Mouse (Mus musculus) MN1 (cell line): ENCODE results near the gene Tmem252.

ENCODE experiments used
- DNase-seq: peaks from one replicate; pipeline ENCODE4 v3.0.0-alpha.2; 2016; ENCODE audit warnings: low spot score

Gene Tmem252

DNA sequence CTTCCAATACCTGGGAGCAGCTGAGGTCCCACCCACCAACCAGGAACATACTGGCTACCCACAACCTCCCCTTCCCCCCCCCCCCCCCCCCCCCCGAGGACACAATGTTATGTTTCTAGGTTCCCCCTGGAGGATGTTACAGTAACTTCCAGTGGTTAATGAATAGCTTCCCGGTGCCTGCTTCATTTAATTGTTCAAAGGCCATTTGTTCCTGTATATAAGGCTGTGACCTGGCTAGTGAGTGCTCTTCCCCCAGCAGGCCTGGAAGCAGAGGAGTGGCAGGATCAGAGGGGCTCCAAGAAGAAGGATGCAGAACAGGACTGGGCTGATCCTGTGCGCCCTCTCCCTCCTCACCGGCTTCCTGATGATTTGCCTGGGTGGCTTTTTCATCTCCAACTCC, at the start of gene Tmem252:
TSS of gene Tmem252 (plus strand) at position 247 of the 400 bp plus-strand sequence.
- no peak for DNase-seq

DNA sequence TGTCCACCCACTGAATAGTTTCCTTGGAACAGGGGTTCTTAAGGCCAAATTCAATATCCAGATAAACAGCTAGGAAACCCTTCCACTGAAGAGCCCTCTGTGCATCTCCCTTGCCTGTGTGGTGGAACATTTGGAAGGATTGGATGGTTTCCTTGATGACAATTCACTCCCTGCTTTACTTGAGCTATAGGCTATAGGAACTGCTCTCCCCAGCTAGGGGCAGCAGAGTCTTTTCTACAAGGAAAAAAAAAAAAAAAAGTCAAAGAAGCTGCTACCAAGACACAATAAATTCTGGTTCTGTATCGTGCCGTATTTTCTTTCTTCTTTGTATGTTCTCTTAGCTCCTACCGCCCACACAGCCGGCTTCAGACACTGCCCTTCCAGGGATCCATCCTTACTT, 45.8 kb upstream of the Tmem252 start:
- no peak for DNase-seq

- no peak for DNase-seq
Measured at GRCm38 (mm10) chr19:24633008-24633407, 40.8 kb upstream of the Tmem252 start.

DNA sequence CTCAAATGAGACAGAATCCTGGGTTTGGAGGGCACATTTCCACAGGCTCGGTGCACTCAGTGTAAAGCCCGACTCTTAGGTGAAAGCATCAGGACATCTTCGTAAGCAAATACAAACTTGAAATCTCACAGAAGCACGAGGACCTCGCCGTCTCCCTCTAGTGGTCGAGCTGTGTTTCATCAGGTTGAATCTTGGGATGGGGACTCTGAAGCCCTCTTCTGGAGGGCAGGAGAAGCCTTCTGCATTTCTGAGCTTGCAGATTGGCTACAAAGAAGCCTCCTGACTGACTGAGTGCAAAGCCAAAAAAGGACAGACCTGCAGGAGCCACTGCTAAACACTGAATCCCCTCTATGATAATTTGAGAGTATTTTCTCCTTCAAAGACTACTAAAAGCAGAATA, 39.2 kb upstream of the Tmem252 start:
- no peak for DNase-seq

DNA sequence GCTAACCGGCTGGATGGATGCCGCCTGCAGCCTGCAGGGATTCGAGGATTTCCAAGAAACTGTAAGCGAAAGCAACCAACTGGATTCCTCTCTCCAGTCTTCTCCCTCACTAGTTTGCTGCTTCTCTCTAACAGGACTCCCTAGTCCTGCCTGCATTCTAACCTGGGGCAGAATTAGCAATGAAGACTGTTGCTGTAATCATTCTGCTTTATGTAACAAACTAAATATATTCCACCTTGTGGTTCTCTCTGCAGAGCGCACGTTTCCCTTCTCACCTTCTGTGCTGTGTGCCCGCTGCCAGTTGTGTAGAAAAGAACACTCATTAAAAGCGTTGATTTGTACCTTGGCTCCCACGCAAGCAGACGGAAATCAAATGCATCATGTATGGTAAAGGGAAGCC, 37.2 kb upstream of the Tmem252 start:
- DNase-seq = no peak

GRCm38 (mm10) chr19:24637988-24638387, 35.8 kb upstream of the Tmem252 start:
- DNase-seq = no peak

DNA sequence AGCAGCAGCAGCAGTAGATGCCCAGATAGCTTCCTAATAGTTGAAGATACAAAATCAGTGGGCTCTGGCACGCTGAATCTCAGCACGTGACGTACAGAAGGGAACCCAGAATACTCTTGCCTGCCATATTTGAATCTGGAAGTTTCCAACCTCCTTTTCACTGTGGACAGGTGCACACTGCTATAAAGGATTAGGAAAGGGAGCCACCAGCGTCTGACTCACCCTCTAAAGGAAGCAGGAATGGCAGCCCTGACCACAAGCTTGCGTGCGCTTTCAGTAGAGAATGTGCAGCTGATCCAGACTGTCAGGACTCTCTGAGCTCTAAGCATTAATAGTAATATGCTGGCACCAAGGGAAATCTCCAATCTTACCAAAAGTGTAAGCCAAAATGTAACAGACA, 32.8 kb upstream of the Tmem252 start:
- no peak for DNase-seq

GRCm38 (mm10) chr19:24644971-24645370, 28.8 kb upstream of the Tmem252 start:
- DNase-seq = no peak

GRCm38 (mm10) chr19:24646162-24646829, 27.5 kb upstream of the Tmem252 start:
- DNase-seq = no peak

GRCm38 (mm10) chr19:24648016-24648415, 25.8 kb upstream of the Tmem252 start:
- no peak for DNase-seq

DNA sequence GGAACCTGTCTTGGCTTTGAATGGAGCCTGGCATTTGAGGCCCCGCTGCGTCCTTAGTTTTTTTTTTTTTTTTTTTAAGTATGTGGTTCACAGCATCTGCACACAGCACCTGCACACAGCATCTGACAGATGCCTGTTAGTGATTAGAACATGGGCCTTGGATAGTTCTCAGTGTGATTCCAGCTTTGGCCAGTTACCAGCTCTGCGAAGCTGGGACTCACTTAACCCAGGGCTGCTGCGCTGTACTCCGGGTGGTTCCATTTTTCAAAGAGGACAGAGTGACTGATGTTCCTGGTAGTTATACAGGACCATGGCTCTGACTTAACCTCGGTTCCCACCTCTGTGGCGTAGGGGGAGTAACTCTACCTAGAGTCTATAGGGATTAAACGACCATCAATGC, 23.4 kb upstream of the Tmem252 start:
- DNase-seq = no peak

- no peak for DNase-seq
Measured at GRCm38 (mm10) chr19:24651595-24651994, 22.2 kb upstream of the Tmem252 start.

GRCm38 (mm10) chr19:24652342-24653019, 21.3 kb upstream of the Tmem252 start:
- DNase-seq = no peak

- no peak for DNase-seq
Measured at GRCm38 (mm10) chr19:24653230-24653799, 20.5 kb upstream of the Tmem252 start.

DNA sequence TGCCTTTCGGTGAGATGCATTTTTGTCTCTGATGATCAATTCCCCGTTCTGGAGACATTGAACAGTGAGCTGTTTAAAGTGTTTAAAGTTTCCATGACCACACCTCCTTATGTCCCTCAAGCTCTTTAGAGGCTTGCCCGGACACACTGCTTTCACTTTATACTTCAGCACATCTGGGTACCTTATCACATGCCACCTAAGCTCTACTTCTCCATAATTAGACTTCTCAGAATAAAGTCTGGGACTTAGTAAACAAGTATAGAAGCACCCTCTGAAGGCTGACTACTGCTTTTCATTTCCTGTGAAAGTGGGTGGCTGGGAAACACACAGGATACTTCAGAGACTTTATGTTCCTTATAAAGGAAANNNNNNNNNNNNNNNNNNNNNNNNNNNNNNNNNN, 16.8 kb upstream of the Tmem252 start:
- no peak for DNase-seq

GRCm38 (mm10) chr19:24662346-24662745, 11.5 kb upstream of the Tmem252 start:
- no peak for DNase-seq

DNA sequence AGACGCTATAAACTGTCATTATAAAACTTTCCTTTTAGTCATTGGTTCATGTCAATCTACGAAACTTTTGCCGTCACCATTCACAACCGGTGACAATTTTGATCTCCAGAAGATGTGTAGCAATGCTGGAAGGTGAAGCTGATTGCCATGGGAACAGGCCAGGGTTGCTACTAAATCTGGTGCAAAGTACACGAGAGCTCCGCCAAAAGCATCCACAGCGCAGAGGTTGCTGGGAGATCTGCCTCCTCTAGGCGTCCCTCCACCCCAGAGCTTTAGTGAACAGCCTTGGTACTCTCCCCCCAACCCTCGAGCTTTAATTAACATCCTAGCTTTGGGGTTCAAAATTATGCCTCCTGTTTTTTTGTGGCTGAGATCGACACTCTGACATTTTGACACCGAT, 8.0 kb upstream of the Tmem252 start:
- no peak for DNase-seq

- DNase-seq = no peak
Measured at GRCm38 (mm10) chr19:24667527-24667926, 6.3 kb upstream of the Tmem252 start.

GRCm38 (mm10) chr19:24671571-24671970, 2.2 kb upstream of the Tmem252 start:
- no peak for DNase-seq

- DNase-seq = no peak
Measured at GRCm38 (mm10) chr19:24672366-24672960, 1.3 kb upstream of the Tmem252 start.

DNA sequence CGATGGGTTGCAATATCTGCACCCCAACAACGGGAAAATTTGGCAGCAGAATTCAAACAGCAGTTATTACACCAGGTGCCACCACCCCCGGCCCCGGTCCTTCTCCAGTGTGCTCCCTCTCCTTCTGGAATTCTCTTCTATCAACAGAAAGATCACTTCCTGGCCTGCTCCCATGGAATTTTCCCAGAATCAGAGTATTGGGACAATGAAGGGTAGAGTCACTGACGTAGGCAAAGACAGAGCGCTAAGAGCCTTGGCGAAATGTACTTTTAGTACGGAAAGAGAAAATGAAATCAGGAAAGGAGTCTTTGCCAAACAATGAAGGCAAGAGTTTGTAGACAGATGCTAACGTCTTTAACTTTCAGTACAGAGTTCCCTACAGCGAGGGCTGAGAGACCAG, 477 bp upstream of the Tmem252 start:
- no peak for DNase-seq

DNA sequence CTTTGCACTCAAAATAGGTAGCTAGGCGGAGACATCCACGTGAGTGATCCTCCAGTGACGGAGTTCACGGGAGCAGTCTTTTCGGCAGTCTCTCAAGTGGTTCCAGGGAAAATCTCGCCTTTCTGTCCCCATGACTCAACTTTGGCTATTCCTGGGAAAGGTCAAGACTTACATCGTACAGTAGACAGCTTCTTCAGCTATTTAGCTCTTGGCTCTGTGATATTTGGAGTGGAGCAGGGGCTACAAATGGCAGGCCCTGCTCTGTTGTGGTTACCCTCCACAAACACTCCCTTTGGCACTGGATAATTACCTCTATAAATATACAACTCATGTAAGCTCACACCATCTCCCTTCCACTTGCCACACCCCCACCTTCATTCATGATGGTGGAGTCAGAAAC, 2.6 kb downstream of the Tmem252 start:
- DNase-seq = no peak
